Mouse (Mus musculus) cerebellum, postnatal 10 days (tissue): Measurements from ENCODE around the gene Srp72.
A peak's percentile ranks its signal among the peaks of the same experiment; 100 is the strongest.
"Not testable (repeated sequence)": the region's sequence is repeated elsewhere in the genome, so short reads cannot be mapped to it uniquely, and the experiment has no call there.

Experiments used
- DNase-seq, 2 experiments: peaks; one replicate each; pipeline ENCODE4 v3.0.0; 2021; ENCODE audit warnings: mixed read lengths in 2 of 2

Gene Srp72

GRCm38 (mm10) chr5:76964651-76965050 is 9.8 kb upstream of the Srp72 start:
- DNase-seq, result no peak

- peak; percentile 37 to 40 for DNase-seq
Observed at GRCm38 (mm10) chr5:76969250-76969649, 5.2 kb upstream of the Srp72 start.

DNA sequence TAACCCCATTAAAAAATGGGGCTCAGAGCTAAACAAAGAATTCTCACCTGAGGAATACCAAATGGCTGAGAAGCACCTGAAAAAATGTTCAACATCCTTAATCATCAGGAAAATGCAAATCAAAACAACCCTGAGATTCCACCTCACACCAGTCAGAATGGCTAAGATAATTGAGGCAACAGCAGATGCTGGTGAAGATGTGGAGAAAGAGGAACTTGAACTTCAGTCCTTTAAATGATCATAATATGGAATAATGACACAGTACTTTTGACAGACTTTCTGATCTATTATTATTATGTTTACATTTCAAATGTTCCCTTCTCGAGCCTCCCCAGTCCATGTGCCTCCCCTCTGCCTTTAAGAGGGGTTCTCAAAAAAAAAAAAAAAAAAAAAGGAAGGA is 3.4 kb upstream of the Srp72 start:
- not testable (repeated sequence) for DNase-seq

DNA sequence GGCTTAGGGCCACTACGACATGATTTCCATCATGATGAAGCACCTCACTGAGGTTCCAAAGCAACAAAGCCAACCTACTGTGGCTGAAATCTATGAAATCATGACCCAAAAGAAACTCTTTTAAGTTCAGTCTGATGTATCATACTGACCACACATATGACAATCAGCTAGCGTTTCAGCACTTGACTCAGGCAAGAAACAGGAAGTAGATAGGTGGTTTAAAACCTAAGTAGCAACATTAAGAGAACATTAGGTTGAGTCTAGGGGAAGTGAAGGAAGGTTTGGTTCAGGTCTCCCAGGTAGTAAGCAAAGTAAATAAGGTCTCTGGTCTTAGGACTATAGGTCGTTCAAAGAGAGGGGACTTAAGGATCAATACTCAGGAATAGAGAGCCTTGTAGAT is 995 bp upstream of the Srp72 start:
- no peak for DNase-seq

GRCm38 (mm10) chr5:76974207-76974553 is 303 bp upstream of the Srp72 start:
- no peak for DNase-seq

DNA sequence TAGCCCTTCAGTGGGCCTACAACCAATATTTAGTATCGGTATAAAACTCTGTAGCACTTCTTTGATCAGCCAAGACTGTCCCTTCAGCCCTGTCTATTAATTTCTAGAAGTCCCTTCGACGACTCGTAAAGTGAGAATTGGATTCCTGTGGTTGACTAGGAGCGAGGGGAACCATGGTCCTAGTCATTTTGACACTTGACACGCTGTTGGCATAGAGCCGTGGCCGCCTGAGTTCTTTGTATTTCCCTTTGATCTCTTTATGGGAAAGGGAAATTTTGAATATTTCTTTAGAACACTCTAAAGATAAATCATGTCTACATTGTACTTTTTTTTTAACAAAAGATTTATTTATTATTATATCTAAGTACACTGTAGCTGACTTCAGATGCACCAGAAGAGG is 1.3 kb downstream of the Srp72 start:
- DNase-seq, result peak in 1 of 2 experiments; percentile 12

DNA sequence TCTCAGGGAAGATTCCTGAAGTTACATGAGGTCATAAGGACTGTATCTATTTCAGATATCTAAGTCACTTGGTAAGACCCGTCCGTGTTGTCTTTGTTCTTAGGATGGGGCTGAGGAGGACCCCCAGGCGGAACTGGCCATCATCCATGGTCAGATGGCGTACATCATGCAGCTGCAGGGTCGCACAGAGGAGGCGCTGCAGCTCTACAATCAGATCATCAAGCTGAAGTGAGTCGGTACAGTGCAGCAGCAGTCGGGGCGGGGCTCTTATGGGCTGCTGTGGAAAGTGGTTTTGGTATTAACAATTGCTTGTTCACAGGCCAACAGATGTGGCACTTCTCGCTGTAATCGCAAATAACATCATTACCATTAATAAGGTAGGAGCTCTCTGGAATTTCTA is 9.5 kb downstream of the Srp72 start:
- DNase-seq, result no peak

- DNase-seq, result no peak
Observed at GRCm38 (mm10) chr5:76990789-76991188, 16.3 kb downstream of the Srp72 start.

GRCm38 (mm10) chr5:76993174-76993814 is 18.8 kb downstream of the Srp72 start:
- no peak for DNase-seq

GRCm38 (mm10) chr5:76998416-76998815 is 23.9 kb downstream of the Srp72 start:
- DNase-seq, result peak; percentile 37 to 49

DNA sequence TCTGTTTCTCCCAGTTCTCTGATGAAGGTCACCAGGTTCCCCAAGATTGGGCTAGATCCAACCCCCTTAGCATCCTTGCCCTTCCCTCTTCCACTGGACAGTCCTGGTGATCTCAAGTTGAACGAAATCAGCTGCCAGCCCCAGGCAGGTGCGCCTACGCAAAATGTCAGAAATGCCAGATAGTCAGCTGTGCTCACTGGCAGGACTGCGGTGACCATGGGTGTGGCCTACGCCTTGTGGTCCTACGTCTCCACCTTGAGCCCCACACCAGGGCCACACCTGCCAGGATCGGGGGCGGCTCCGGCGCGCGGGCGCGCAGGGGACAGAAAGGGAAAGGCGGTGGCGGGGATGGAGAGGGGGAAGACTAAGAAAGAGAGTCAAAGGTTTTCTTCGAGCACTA is 26.7 kb downstream of the Srp72 start:
- DNase-seq, result no peak

GRCm38 (mm10) chr5:77004051-77004821 is 29.8 kb downstream of the Srp72 start, which contains the start of gene Arl9:
TSS of gene Arl9 (plus strand) at chr5:77004055.
- no peak for DNase-seq

- DNase-seq, result no peak
Observed at GRCm38 (mm10) chr5:77010352-77010751, 35.9 kb downstream of the Srp72 start.

DNA sequence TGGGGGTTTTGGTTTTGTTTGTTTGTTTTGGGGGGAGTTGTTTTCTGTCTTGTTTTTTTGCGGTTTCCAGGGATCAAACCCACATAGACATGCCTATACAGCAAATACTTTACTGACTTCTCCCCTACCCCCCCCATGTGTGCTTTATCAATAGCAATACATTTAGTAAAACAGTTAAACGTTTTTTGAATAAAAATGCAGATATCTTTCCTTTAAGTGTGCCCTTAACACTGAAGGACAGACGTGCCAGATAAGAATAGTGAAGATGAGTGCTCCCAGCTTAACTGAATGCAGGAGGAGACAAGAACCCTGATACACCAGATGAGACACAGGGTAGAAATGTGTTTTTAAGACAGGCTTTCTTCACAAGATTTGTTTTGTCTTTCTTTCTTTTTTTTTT is 36.6 kb downstream of the Srp72 start:
- no peak for DNase-seq

DNA sequence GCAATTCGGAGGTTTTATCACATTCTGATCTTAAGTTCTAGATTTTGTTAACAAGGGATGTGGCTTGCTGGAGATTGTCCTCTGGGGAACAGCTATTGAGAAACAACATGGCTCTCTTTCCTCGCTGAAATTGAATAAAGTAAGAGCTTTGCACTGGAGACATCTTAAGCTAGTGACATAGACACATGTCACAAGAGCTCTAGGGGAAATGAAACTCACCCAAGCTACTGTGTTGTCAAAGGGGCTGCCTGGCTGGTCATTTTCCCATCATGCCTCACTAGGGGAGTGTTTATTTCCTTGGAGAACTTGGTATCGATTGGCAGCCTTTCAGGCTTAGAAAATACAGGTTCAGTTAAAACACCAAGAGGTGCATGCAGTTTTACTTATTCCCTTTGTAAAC is 38.7 kb downstream of the Srp72 start:
- no peak for DNase-seq

- peak; percentile 79 to 85 for DNase-seq
Observed at GRCm38 (mm10) chr5:77015544-77016482, 41.3 kb downstream of the Srp72 start, which contains the start of gene Thegl. TSS of gene Thegl (plus strand) at chr5:77016023.

GRCm38 (mm10) chr5:77028034-77028433 is 53.6 kb downstream of the Srp72 start:
- no peak for DNase-seq

DNA sequence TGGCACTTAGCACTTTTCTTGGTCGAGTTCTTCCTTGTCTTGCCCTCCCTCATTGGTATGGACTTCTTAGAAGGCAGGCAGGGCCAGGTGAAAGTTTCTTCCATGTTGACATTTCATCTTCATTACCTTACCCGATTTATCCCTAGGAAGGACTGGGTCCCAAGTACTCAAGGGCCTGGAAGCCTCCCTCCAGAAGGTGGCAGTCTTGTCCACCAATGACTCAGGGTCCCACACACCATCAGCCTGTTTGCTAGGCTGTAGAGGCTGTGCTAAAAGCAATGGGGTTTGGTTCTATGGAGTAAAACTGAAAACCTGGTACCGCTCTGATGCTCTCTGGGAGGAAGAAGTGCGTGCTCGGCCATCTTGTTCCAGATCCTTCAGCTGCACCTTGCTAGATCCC is 55.3 kb downstream of the Srp72 start:
- DNase-seq, result peak; percentile 29 to 38

DNA sequence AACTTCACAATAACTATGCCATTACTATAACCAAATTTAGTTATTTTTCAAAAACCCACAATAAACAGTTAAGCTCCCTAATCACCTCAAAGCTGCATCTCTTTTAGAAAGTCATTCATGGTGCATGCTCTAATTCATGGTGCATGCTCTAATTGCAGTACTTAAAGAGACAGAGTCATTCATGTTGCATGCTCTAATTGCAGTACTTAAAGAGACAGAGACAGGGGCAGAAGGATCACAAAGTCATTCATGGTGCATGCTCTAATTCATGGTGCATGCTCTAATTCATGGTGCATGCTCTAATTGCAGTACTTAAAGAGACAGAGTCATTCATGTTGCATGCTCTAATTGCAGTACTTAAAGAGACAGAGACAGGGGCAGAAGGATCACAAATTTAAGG is 60.6 kb downstream of the Srp72 start:
- DNase-seq, result not testable (repeated sequence)

GRCm38 (mm10) chr5:77038451-77038850 is 64.0 kb downstream of the Srp72 start:
- DNase-seq, result no peak

DNA sequence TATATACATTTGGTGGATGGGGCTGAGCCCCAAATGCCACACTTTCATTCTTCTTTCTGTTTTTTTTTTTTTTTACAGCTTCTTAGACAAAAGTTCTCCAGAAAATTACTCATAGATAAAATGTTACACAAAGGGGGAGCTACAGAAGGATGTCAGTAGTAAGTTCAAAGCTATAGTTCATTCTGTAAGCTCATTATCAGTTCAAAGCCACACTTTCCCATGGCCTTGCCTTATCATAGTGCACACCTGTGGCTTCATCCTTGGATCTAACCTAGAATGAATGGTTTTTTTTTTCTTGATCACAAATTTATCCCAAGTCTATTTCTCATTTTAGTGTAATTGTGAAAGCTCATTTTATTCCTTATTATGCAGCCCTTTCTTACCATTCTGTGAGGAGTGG is 64.9 kb downstream of the Srp72 start:
- no peak for DNase-seq

- no peak for DNase-seq
Observed at GRCm38 (mm10) chr5:77044362-77044761, 69.9 kb downstream of the Srp72 start.
